Mouse (Mus musculus): Measurements from ENCODE around the gene Olfr1110.
"Not testable (repeated sequence)": the region's sequence is repeated elsewhere in the genome, so short reads cannot be mapped to it uniquely, and the experiment has no call there.

The Olfr1110 gene

DNA sequence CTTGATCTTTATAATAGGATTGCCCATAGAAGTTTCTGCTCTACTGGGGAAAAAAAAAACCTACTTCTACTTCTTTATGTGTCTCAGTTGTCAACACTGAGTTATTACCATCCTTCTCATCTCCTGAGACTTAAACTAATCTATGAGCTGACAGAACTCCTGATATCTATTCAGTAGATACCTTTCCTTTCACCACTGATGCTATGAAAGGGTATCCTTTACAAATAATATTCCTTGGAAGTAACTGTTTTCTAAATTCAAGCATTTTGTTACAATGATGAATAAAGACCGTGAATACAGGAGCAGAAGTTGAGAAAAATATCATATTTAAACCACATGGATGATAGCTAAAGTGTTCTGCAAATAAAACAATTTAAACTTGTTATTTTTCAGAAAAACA is at the start of gene Olfr1110:
Gene Olfr1110 (minus strand): TSS at position 101 of the 400 bp plus-strand sequence.
- in situ Hi-C loops (cut with MboI), result no loop called here

DNA sequence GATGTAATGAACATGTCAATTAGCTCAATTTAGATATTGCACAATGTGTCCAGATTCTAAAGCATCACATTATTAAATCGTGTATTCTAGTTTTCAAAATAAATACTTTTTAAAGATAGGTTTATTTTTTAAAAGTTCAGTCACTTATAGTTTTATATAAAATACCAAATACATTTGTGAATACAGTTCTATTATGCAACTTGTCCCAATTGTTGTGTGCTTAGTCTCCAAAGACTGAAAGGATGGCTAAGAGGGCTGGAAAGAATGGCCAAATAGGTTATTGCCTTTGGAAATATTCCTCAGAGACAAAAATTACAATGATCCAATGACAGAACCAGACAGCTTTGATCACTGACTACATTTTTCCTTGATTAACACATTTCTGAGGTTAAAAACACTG is 47.4 kb upstream of the Olfr1110 start, which contains the start of gene Olfr1112:
Gene Olfr1112 (plus strand): TSS at position 301 of the 400 bp plus-strand sequence.
- in situ Hi-C loops (cut with MboI), result no loop called here

DNA sequence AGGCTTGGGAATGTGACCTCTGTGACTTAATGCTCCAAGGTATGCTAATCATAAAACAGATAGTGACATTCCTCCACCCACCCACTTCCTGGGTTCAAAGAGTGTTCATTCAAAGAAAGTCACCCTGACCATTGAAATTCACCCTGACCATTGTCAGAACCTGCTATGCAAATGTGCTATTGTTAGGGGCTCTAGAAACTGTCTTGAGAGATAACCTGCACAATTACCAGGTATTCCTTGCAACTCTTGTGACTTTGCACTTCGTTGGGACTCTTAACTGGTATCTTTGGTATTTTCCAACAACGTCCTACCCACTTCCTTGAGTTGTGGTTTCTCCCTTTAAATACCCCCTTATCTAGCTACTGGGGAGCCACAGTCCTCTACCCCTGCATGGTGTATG is 27.6 kb upstream of the Olfr1110 start:
- in situ Hi-C loops (cut with MboI), result not testable (repeated sequence)

DNA sequence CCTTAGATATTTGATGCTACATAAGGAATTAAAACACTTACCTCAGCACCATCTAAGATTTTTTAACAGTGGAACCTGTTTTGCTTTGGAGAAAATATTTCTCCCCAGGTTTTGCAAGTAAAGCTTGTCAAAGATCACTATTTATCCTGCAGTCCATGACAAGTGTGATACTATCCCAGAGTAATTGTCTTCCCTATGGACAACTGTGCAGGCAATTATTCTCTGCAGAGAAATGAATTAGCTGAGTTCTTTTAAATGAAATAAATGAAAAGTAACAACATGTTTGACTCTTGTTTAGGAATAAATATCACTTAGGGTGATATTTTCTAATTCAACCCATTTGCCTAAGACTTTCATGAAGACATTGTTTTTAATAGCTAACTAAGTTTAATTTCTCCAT is 12.4 kb upstream of the Olfr1110 start, which contains the start of gene Olfr1111:
Gene Olfr1111 (minus strand): TSS at position 101 of the 400 bp plus-strand sequence.
- in situ Hi-C loops (cut with MboI), result no loop called here

- in situ Hi-C loops (cut with MboI), result no loop called here
Measured at GRCm38 (mm10) chr2:87114467-87114866, 25.6 kb downstream of the Olfr1110 start, which contains the start of gene Olfr259. Gene Olfr259 (minus strand): TSS chr2:87114567.

GRCm38 (mm10) chr2:87095908-87096307 is 44.2 kb downstream of the Olfr1110 start, which contains the start of gene Olfr1109:
Gene Olfr1109 (minus strand): TSS chr2:87096008.
- in situ Hi-C loops (cut with MboI), result no loop called here

Measured in mature B cell (primary cell).